8 mouse cellular contexts compared by ENCODE assay signal in genomic region chr5:133885016-133885415, GRCm38 (mm10).
DNase-seq lines count a peak whose midpoint lies in the region; ATAC-seq lines count a peak whose summit lies in the region.

No protein-coding gene starts in this region.

- H3K9me3 ChIP-seq in forebrain, embryonic 13.5 days (replicated peaks): no peaks in the 10 kb centered on the region
- H3K9me3 ChIP-seq in hindbrain, embryonic 10.5 days: no peaks in the 10 kb centered on the region
- H3K9me3 ChIP-seq in midbrain, embryonic 11.5 days (ENCODE audit: control insufficient read depth, low read length): no peaks in the 10 kb centered on the region

- H3K27me3 ChIP-seq in forebrain, embryonic 13.5 days: no peaks in the 10 kb centered on the region
- no peaks in the 10 kb centered on the region for H3K27me3 ChIP-seq in hindbrain, embryonic 10.5 days (ENCODE audit: insufficient read depth, poor library complexity, severe bottlenecking)
- no peaks in the 10 kb centered on the region for H3K27me3 ChIP-seq in midbrain, embryonic 11.5 days (ENCODE audit: control insufficient read depth, insufficient read depth, low read length)

- H3K27ac ChIP-seq in forebrain, embryonic 13.5 days: peak overlapping the region; percentile 91
- peak overlapping the region; percentile 79 for H3K27ac ChIP-seq in hindbrain, embryonic 10.5 days
- peak overlapping the region; percentile 42; the same call in 1 of the 2 replicates for H3K27ac ChIP-seq in midbrain, embryonic 11.5 days (ENCODE audit: low read depth, low read length)

- 4% methylated on average over 6 of the region's 6 CpGs for WGBS in forebrain, embryonic 13.5 days
- 23% methylated on average over 6 of the region's 6 CpGs for WGBS in hindbrain, embryonic 10.5 days
- WGBS in midbrain, embryonic 11.5 days: 12% methylated on average over 6 of the region's 6 CpGs

- no peak overlapping the region for H3K9ac ChIP-seq in forebrain, embryonic 13.5 days
- H3K9ac ChIP-seq in midbrain, embryonic 11.5 days (ENCODE audit: low read length): no peak overlapping the region

- 0 out of 2 replicates have a peak, but pooled peaks have one; percentile 50 for ATAC-seq in cerebellum, adult (ENCODE audit: insufficient number of reproducible peaks, low FRiP score, low TSS enrichment)
- peak; percentile 94 for ATAC-seq in forebrain, embryonic 13.5 days
- peak; percentile 92 for ATAC-seq in midbrain, embryonic 11.5 days (ENCODE audit: low FRiP score)
- no peak for ATAC-seq in megakaryocyte, adult 5-6 weeks (ENCODE audit: poor library complexity, severe bottlenecking)

- H3K36me3 ChIP-seq in forebrain, embryonic 13.5 days (ENCODE audit: poor library complexity, severe bottlenecking): no peaks in the 10 kb centered on the region
- H3K36me3 ChIP-seq in hindbrain, embryonic 10.5 days: no peaks in the 10 kb centered on the region
- no peaks in the 10 kb centered on the region for H3K36me3 ChIP-seq in midbrain, embryonic 11.5 days (ENCODE audit: control insufficient read depth, insufficient read depth, low read length)

- peak overlapping the region; percentile 15; the same call in 1 of the 2 replicates for H3K4me2 ChIP-seq in forebrain, embryonic 13.5 days
- H3K4me2 ChIP-seq in midbrain, embryonic 11.5 days: no peak overlapping the region

- DNase-seq in R1 (ENCODE audit: low read depth, low spot score): peak; percentile 8
- DNase-seq in hindbrain, embryonic 10.5 days (ENCODE audit: low spot score): peak; percentile 69
- peak; percentile 75 to 81 for DNase-seq in layer of hippocampus, postnatal 10 days (ENCODE audit: low spot score in 2 of 2)
- peak; percentile 89 for DNase-seq in midbrain, embryonic 11.5 days (ENCODE audit: low spot score, missing footprints)
- DNase-seq in testis, postnatal 10 days (ENCODE audit: low spot score): peak; percentile 54

- H3K4me3 ChIP-seq in forebrain, embryonic 13.5 days: no peak overlapping the region
- H3K4me3 ChIP-seq in hindbrain, embryonic 10.5 days: no peak overlapping the region
- H3K4me3 ChIP-seq in midbrain, embryonic 11.5 days (ENCODE audit: low read depth, low read length): no peak overlapping the region

- H3K4me1 ChIP-seq in forebrain, embryonic 13.5 days: peaks cover 18% of the 10 kb centered on the region
- peaks cover 16% of the 10 kb centered on the region for H3K4me1 ChIP-seq in hindbrain, embryonic 10.5 days (replicated peaks)
- H3K4me1 ChIP-seq in midbrain, embryonic 11.5 days (ENCODE audit: control insufficient read depth, insufficient read depth, low read length): peaks cover 8% of the 10 kb centered on the region

Comparison
In these comparisons a context has a peak if more than half of its experiments do, and no peak if none do; other contexts are left out.
1. DNase-seq: peak in every context shown above with its lines; median percentile 89 in midbrain, embryonic 11.5 days; 78 in layer of hippocampus, postnatal 10 days; 69 in hindbrain, embryonic 10.5 days; 54 in testis, postnatal 10 days; 8 in R1.